Mouse (Mus musculus): ENCODE results near the gene 1500015O10Rik.

The 1500015O10Rik gene

GRCm38 (mm10) chr1:43768385-43768990 is 38.1 kb downstream of the 1500015O10Rik start:
- ChIA-PET CTCF (no interaction called here), POLR2A (no interaction called here)

- CTCF ChIA-PET = interaction anchor here in 2 of 4 experiments (0.5 to 0.6 kb wide), 2 partner anchors 10 to 1180 kb away, joined by 5 to 14 read pairs; no protein-coding TSS in a partner anchor
- POLR2A ChIA-PET = no interaction called here
These were observed 38.9 kb downstream of the 1500015O10Rik start for GRCm38 (mm10) chr1:43769348-43769747.

DNA sequence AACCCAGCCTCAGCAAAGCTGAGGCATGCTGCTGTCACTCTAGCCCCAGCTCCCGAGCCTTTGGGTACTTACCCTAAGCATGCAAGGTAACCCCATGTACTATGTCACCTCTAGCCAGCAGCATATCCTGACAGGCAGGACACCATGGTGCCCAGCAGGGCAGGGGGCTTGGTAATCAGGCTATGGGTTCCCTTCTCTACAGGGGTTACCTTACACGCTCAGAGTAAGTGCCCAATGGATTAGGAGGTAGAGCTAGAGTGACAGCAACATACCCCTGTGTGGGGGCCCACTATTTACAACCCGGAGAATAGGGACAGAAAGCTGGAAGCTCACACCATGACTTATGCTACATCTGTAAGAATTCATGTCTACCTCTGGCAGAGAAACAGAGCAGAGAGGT is 39.6 kb downstream of the 1500015O10Rik start:
- ChIA-PET CTCF (no interaction called here), POLR2A (interaction anchor here in 2 of 4 experiments (0.5 to 1.1 kb wide), 2 partner anchors 10 to 702 kb away, joined by 3 to 4 read pairs; no protein-coding TSS in a partner anchor)

DNA sequence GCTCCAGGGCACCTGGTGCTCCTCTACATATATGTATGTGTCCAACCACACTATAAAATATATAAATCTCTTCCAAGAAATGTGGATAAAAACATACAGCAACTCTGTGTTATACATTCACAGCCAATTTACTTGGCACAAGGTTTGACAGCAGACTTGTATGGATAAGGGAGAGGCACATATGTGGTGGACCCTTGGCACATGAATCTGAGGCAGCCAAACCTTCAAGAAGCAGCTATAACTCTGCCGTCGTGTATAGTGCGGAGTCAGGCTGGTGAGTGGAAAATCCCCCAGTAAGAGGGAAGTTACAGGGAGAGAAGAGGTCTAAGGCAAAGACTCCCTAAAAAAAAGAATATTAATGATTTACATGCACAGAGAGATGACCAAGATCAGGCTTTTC is 42.3 kb downstream of the 1500015O10Rik start:
- ChIA-PET POLR2A (interaction anchor here in 1 of 4 experiments (1.1 kb wide), 1 partner anchor 10 kb away, joined by 3 read pairs; no protein-coding TSS in a partner anchor), CTCF (no interaction called here)

DNA sequence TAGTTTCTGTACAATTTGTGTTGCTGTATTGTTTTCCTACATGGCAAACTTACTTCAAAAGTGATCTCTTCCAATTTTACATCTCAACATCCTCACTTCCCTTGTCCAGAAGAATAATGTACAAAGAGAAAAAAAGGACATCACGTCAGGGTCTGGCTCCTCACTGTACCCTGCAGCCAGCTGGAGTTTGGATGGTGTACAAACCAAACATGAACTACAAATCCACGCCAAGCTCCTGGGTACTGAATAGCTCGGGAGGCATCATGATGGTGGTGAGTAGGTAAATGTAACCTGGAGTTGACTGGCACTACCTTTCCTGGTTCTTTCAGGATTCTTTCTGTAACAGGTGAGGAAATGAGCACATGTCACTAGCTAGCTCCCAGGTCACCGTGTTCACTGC is 43.7 kb downstream of the 1500015O10Rik start:
- POLR2A ChIA-PET = no interaction called here
- CTCF ChIA-PET = no interaction called here

DNA sequence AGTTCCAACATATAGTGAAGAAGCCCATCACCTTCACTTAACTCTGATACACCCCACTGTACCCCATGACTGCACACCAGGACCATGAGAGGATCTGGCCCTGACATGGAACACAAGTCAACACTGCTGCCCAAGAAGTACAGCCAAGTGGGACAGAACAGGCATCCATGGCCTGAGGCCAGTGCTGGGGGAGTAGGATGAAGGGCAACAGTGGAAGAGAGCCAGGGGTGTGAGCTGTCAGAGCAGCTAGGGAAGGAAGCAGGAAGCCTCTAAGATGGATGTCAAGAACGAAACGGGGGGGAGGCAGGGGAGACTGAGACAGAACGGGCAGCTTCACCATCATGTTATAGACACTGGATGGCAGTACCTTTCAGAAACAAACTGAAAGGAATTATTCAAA is 45.7 kb downstream of the 1500015O10Rik start:
- POLR2A ChIA-PET = no interaction called here
- CTCF ChIA-PET = no interaction called here

DNA sequence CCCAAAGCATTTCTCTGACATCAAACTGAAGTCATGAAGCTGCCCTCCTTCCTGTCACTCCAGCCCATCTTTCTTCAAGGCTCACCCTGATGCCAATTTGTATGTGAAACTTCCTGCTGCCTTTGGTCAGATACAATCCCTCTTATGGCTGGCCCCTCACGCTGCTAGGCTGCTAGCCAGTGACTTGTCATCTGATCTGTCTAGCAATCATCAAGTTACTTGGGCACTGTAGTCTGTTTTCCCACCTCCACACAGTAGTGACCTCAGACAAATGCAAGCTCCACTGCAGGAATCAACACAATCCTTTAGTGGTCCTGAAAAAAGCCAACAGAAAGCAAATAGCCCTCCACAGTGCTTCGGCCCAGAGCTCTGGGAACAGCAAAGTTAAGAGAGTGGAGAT is 50.8 kb downstream of the 1500015O10Rik start:
- CTCF ChIA-PET = no interaction called here

DNA sequence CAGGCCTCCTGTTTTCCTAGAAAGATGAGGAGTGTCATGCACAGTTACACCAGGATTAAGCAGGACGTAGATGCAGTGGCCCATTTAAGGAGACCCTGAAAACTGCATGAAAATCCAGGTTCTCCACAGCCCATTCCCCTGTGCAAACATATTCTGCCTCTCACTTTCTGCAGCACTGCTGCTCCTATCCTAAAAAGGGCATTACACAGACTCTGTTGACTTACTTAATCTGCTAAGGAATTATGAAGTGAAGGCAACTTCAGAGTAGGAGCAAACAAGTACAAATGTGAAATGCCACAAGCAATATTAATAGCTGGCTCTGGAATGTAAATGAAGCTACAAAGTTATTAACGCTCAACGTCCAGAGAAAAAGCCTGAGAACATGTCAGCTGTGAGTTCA is 51.3 kb downstream of the 1500015O10Rik start:
- POLR2A ChIA-PET = no interaction called here

More for the DNA sequence above, 50.8 kb downstream of the 1500015O10Rik start:
- POLR2A ChIA-PET = interaction anchor here in 1 of 4 experiments (0.6 kb wide), 1 partner anchor 20 kb away, joined by 3 read pairs; no protein-coding TSS in a partner anchor

GRCm38 (mm10) chr1:43782680-43783079 is 52.3 kb downstream of the 1500015O10Rik start:
- POLR2A ChIA-PET = no interaction called here
- CTCF ChIA-PET = no interaction called here

More for the DNA sequence above, 51.3 kb downstream of the 1500015O10Rik start:
- CTCF ChIA-PET = no interaction called here

- CTCF ChIA-PET = interaction anchor here in 1 of 4 experiments (0.6 kb wide), 1 partner anchor 23 kb away, joined by 3 read pairs; no protein-coding TSS in a partner anchor
These were observed 52.8 kb downstream of the 1500015O10Rik start for GRCm38 (mm10) chr1:43783186-43783585.

DNA sequence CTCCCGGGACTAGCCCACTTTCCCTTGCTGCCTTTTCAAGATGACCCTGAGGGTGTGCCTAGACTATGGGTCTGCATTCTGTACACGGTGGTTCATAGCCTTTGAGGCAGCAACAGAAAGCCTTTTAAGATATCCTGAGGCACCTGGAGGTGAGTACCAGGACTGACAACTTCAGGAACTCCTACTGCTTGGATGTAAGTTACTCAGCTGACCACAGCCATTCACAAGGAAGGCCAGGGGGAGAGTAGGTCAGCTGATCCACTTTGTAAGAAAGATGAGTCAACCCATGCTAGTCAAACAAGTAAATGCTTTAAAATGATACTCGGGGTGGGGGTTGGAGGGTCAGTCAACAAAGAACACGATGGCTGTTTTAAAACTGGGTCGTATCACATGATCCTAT is 54.9 kb downstream of the 1500015O10Rik start:
- ChIA-PET POLR2A (interaction anchor here in 2 of 4 experiments (0.7 to 1.5 kb wide), 5 partner anchors 11 to 148 kb away, joined by 3 to 4 read pairs (median 3); partner anchors contain the start of gene Tpp2 (in 2 of the 2)), CTCF (interaction anchor here in 1 of 4 experiments (0.6 kb wide), 2 partner anchors 26 to 36 kb away, joined by 3 to 5 read pairs; no protein-coding TSS in a partner anchor)

More at GRCm38 (mm10) chr1:43783186-43783585, 52.8 kb downstream of the 1500015O10Rik start:
- POLR2A ChIA-PET = no interaction called here

GRCm38 (mm10) chr1:43786711-43787110 is 56.3 kb downstream of the 1500015O10Rik start:
- CTCF ChIA-PET = no interaction called here
- POLR2A ChIA-PET = interaction anchor here in 1 of 4 experiments (0.6 to 1.1 kb wide), 3 partner anchors 32 to 96 kb away, joined by 3 to 4 read pairs (median 3); partner anchors contain the start of gene Uxs1

DNA sequence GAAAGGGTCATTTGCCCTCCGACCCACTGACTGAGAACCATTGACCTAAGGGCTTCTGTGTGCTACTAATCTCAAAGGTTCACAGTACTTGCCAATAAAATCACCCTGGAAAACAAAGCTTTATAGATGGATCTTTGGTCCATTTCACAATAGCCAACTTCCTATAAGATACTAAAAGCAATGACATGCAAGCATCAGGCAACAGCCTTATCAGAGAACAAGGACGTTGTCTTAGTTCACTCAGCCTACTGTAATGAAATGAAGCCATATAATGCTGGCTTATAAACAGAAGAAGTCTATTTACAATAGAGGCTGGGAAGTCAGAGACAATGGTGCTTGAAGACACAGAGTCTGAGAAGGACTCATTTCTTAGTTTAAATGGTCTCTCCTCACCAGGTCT is 59.4 kb downstream of the 1500015O10Rik start:
- ChIA-PET CTCF (no interaction called here), POLR2A (no interaction called here)
